Mouse (Mus musculus): ENCODE results near the gene Ankrd33b.

Gene Ankrd33b

DNA sequence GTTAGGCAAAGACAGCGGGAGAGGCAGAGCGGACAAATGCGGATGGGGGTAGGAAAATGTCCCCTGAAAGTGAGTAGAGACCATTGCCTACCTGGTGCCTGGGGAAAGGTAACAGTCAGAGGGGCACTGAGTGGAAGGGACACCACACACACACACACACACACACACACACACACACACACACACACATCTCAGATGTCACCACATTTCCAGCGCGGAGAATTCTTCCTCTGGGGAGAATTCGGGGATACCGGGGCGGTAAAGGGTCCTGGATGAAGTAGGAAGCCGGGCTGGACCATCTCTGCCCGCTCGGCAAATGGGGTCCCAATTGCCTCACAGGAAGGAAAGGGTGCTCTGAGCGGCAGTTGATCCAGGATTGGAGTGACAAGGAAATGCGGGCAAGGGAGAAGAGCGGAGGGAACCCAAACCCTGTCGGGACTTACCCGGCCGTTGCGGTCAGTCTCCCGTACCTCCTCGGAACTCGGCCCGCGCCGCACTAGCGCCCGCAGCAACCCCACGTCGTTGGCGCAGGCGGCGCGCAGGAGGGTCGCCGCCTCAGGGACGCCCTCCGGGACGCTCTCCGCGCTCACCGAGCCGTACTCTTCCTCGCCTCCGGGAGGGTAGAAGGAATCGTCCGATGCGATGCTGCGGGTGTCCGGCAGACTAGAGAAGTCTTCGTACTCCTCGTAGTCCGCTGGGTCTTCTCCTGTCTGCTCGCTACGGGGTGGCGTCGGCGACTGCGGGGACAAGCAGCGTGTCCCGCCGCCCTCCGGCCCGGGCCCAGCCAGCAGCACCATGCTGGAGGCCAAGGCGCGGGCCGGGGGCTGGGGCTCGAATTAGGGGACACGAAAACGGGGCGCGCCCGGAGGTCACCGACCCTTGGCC is 688 bp downstream of the Ankrd33b start:
- no peak for DNase-seq (ENCODE audit: low spot score)

DNA sequence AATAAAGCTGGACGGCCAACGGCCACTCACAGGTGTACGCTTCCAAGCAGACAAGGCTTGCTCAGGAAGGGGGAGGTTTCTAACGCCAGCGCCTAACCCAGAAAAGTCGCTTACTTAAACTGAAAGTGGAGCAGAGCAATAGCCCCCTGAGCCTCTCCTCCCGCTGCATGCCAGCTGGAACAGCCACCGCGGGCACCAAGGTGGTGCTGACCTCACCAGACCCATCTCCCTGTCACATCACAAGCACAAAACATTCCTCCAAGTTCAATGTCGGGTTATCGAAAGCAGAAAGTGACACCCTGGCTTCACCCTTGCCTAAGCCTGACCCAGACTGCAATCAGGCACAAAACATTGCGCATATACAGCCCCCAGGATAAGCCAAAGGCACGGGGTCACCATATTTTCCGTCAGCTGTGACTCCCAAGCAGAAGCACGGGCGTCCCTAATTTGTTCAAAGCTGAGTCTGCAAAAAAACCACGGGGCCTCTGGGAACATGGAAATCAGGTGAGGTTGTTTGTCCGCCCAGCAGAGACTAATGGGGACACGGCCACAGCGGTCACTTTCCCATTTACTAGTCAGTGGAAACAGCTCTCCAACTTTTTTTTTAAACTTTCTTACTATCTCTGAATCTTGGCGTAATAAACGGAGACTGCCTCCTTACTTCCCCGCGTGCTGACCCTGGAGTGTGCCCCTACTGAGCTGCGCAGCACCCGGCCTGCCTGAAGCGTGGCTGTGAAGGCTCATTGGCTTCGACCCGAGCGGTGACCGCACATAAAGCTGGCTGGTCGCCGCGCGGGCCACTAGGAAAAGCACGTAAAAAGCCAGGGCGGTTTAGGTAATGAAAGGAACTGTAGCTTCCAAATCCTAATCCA is 1.6 kb downstream of the Ankrd33b start:
- DNase-seq (ENCODE audit: low spot score), result no peak

DNA sequence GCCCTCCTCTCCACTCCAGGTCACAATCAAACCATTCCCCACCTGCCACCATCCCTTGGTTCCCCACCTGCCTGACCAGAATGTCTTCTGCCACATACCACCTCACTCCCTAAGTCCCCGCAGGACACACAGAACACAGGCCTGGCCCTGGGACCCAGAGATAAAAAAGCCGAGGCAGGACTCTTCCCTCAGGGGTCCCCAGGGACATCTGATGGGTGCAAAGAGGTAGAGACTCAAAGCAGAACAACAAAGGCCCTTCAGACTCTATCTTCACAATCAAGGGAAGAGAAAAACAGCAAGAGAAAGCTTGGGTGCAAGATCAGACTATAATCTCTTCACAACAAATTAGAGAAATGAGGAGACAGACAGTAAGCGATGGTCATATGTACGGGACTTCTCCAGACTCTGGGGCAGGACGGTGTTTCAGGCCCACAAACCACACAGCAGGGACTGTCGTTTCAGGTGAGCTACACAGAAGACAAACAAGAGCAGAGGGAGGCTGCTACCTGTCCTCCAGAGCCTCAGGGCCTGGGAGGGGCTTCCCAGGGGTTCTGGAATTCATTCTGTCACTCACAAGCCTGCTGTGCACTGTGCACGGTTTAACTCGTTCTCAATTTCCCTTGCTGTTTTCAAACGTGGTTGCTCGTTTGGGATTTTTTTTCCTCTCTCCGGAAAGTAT is 2.3 kb downstream of the Ankrd33b start:
- DNase-seq (ENCODE audit: low spot score), result no peak

DNA sequence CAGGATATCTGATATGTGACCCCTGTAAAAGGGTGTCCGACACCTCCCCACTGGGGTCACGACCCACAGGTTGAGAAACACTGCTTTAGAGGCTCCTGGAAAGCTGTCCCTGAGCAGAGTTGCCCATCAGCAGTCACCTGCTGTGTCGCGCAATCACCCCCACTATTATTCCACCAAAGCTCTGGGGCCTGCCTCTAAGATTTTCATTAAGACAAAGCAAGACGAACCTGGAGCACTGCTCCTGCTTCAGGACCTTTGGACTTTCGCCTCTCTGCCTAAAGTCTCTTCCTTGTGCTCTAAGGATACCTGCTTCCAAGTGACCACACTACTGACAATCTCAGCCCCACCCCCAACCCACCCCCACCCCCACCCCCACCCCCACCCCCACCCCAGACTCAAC is 3.1 kb downstream of the Ankrd33b start:
- no peak for DNase-seq (ENCODE audit: low spot score)

DNA sequence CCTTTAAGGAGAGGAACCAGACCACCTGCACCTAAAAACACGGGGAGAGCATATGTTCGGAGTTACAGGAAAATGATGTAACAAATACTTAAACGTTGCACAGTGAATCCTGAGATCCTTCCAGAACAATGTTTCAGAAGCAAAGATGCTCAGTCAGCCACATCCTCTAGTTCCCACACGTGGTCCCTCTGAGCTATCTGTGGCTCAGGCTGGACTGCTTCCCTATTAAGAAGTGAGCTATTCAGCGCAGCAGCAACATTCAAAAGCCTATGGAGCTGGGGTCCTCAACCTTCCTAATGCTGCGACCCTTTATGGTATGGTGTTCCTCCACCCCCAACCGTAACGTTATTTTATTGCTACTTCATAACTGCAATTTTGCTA is 3.6 kb downstream of the Ankrd33b start:
- DNase-seq (ENCODE audit: low spot score), result no peak

DNA sequence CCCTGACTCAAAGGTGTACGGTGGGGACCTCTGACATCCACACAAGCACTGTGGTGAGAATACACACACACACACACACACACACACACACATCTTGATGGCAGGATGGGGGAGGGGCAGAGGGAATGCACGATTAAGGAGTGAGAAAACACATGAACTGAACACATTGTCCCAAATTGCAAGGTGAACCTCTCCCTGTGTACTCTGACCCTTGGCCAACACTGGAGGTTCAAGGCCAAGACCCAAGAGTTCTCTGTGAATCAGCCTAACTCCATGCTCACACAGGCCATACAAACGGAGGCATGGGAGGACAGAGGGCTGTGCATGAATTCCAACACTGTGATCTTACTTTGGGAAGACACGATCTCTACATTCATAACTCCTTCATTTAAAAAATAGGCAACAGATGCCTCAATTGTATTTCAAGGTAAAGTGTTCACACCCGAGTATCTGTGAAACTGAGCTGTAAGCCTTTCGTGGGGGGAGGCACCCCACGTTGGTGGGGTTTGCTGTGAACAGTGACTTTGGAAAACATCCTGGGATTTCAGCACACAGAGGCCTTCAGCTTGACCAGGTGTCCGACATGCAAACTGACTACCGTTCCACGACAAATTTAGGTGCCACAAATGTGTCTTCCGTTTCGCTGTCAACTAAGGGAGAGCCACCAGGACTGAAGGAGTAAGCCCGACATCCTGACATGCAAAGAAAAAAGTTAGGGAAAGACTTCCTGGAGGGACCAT is 4.1 kb downstream of the Ankrd33b start:
- no peak for DNase-seq (ENCODE audit: low spot score)

DNA sequence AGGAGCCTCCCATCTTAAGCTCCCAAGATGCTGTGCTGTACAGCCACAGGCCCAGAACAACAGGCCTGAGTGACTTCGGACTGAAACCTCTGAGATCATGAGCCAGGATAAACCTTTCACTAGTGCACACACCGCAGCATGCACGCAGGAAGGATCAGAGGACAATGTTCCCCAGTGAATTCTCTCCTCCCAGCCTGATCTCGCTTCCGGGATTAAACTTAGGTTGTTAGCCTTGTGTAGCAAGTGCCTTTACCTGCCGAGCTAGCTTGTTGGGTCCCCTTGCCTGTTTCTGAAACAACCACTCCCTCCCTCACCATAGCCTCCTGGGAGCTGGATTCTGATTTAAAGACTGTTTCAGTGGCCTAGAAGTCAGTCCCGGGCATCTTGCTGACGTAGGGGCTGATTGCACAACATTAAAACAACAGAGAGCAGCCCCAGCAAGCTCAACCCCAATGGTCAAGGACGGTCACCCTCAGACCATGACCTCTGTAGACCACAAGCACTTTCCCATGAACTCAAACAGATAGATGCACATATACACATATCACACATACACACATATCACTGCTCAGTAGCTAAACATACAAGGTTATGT is 6.2 kb downstream of the Ankrd33b start:
- DNase-seq (ENCODE audit: low spot score), result no peak

DNA sequence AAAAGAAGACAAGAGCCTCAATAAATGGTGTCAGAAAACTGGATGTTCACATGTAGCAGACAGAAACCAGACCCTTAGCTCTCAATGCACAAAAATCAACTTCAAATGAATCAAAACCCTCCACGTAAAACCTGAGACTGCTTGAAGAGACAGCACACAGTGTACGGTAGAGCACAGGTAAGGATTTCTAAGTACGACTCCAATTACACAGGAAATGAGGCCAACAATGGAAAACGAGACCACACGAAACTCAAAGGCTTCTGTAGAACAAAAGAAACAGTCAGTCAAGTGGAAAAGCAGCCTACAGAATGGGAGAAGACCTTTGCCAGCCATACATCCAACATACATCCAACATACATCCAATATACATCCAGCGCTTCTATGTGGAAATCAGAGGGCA is 6.9 kb downstream of the Ankrd33b start:
- no peak for DNase-seq (ENCODE audit: low spot score)

DNA sequence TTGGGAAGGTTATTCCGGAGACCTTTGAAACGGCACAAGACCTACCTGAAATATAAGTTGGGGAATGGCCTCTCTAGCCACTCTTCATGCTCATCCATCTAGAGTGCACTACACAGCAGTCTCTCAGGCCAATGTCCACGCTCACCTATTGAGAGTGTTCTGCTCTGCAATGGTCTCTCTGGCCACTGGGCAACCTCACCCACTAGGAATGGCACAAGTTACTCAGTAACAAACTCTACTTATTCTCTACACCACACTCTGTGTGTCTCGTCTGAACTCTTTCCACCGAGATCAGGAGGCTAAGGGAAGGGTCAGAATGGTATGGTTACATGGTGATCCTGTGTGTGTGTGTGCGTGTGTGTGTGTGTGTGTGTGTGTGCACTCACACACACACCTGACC is 7.7 kb downstream of the Ankrd33b start:
- no peak for DNase-seq (ENCODE audit: low spot score)

DNA sequence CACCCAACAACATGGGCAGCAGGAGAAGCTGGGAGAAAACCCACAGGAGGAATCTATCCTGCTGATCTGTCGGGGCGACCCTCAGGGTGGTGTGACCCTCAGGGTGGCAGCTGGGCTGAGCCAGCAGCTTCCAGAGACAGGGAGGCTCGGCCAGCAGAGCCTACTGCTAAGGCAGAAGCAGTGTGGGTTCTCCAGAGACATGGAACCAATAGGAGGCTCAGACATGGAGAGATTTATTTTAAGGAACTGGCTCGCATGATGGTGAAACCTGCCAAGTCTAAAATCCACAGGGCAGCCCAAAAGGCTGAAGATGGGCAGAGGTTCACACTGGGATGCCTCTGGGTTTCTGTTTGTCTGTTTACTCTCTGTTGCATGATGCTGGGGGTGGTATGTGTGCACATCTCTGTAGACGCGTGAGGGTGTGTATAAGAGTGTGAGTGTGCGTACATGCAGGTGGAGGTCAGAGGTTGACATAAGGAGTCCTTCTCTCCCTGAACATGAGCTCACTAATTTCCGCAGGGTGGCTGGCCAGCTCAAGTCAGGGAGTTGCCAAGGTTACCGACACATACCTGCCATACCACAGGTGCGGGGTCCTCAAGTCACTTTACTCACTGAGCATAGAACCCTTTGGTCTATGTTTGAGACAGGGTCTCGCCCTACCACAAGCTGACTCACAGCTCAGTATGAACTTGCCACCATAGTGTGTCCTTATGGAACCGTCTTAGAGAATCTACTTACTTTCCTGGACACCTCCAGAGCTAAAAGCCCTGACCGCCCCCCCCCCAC is 14.8 kb downstream of the Ankrd33b start:
- peak; percentile 20 for DNase-seq (ENCODE audit: low spot score)

DNA sequence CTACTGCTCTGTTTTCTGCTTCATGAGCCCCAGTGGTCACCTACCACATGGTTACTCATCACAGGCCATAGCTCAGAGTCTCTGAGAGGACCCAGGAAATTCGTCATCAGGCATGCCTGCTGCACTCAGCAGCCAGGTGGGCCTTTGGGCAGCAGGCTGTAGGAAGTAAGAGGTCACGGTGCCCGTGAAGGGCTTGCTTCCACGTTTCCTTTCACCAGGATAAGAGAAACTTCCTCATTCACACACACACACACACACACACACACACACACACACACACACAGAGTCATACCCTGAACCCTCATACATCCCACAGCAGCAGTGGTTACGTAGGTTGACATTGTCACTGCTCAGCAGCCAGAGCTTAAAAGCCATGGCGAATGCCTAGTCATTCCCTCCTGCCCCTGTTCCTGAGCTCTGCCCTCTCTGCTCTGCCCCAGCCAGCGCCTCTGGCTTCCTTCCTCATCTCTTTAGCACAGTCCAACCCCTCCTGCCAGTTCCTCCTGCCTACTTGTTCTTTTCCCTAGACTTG is 17.6 kb downstream of the Ankrd33b start:
- DNase-seq (ENCODE audit: low spot score), result no peak

DNA sequence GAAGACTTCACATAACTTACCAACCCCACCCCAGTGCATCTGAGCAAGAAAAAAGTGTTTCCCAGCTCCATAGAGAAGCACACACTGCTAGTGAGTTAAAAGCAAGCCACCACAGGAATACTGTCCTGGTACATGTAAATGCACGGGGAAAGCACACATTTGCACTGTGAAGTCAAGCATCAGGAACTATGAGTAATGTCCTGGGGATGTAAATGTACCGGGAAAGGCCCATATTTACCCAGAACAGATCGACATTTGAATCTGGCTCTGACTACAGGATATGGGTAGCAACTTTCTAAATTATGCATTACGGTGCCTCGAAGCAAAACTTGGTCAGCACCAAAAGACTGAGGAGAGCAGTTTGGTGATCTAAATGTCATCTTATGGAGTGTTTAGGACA is 18.5 kb downstream of the Ankrd33b start:
- DNase-seq (ENCODE audit: low spot score), result no peak

DNA sequence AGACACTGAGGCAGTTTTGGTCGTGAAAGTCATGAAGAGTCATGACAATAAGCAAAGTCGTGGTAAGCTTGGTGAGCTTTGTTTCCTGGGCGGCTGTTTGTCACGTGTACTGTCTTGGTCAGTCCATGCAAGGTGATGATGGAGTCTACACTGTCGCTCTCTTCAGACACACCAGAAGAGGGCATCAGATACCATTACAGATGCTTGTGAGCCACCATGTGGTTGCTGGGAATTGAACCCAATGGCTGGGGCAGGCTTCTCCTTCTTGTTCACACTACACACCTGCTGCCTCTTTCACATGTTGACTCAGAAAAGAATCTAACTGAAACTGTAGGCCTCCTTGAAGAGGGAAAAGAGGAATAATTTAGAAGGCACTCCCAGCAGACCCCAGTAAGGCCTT is 19.3 kb downstream of the Ankrd33b start:
- no peak for DNase-seq (ENCODE audit: low spot score)

DNA sequence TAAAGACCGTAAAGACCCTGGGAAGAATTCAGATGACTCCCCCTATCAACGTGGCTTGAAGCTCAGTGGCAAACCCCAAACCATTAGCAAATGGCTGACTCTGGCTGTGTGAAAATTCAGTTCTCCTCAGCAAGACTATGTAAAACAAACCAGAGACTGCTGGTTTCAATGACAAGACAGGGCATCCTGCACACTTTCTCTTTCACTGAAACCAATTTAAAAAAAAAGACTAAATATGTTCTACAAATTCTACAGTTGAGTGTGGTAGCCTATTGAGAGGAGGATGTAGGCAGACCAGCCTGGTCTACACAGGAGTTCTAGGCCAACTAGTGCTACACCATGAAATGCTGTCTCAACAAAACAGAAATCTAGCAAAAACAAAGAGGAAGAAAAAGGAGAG is 21.0 kb downstream of the Ankrd33b start:
- no peak for DNase-seq (ENCODE audit: low spot score)

DNA sequence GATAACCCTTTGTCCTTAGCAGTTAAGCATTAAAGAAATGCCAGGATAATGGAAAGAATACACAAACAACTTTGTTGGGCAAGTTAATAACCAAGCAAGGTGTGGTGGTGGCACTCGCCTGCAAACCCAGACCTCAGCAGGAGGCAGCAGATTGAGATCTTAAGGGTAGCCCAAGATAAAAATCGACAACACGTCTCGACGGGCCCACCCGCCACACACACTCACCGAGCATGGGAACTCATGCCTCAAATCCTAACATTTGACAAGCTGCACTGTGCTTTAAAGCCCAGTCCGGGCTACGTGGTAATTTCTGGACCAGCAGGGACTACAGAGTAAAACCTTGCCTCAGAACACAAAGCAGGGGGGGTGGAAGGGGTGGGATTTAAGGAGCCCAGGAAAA is 22.2 kb downstream of the Ankrd33b start:
- DNase-seq (ENCODE audit: low spot score), result no peak

DNA sequence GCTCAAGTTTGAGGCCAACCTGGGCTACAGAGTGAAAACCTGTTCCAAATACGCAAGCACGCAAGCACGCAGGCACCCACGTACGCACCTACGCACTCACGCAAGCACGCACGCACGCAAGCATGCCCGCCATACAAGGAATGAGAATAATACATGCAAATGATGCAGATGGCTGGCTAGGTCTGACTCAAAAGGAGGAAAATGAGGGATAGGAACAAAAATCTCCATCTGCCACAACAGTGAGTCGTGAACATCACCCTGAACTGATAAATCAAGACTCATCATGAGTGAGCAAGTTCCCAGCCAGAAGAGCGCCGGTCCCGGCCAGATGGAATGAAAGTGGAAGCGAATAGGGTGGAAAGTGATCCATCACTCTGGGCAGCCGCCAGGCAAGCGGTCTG is 22.7 kb downstream of the Ankrd33b start:
- no peak for DNase-seq (ENCODE audit: low spot score)

DNA sequence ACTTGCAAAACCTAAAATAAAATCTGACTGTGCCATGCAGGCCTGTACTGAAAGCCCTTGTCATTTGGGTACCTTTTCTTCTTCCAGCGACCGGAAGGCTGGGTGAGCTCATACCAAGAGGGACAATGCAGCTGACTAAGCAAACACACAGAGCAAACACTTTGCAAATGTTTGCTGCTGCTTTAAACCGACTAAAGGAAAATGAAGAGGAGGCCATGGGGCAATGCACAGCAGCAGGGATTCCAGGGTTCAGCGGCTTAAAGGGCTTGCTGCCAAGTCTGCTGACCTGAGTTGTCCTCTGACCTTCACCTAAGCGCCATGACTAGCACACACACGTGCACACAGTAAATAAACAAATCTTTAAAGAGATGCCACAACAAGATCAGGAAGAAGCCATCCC is 23.9 kb downstream of the Ankrd33b start:
- DNase-seq (ENCODE audit: low spot score), result no peak

DNA sequence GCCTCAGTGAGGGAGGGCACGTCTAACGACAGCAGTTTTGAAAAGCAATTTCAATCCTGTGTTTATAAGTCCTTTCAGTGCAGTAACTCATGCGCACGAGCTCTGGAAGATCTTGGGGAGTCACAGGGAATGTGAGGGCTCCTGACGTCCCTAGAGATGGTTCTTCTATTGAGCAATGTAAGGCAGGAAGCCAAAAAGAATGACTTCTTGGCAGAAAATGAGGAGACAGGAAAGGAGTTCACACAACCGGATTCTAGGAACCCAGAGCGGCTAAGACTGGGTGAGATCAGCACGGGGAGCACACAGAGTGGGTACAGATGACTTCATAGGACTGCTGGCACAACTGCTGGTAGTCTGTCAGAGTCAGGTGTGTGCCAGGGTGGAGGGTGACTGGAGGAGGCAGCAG is 25.0 kb downstream of the Ankrd33b start:
- peak; percentile 72 for DNase-seq (ENCODE audit: low spot score)

DNA sequence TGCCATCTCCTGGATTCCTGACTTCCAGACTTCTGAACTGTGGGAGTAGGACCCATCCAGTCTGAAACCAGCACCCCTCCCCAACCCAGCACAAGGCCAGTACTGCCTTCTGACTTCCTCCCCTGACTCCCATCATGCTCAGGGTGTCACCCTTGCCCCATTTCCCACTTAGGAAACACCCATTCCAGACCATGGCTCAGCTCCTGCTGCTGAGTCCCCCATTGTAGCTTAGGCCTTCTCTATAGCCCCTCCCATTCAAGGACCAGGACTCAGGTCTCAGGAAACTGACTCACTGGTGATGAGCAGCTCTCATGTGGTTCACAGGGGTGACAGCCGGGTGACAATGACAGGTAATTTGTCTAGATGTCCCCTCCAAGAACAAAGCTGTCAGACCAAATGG is 25.5 kb downstream of the Ankrd33b start:
- DNase-seq (ENCODE audit: low spot score), result no peak

DNA sequence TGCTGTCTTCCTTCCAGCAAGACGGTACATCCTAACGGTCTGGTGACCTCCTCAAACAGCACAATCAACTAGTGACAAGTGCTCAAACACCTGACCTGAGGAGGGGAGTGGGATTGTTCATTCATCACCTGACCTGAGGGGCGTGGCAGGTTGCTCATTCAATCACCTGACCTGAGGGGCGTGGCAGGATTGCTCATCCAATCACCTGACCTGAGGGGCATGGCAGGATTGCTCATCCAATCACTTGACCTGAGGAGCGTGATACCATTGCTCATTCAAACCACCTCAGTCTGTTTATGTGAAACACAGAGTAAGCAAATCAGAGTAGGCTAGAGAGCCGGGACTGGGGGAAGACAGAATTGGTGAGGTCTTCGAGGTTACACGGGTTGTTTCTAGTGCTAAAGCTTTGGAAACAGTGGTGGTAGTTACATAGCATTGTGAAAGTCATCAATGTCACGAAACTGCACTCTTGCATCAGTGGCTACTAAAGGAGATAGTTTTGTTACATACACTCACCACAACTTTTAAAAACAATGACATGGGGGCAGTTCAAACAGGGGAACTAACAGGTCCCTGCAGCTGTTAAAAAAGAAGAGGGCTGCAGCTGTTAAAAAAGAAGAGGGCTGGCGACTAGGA is 28.8 kb downstream of the Ankrd33b start:
- no peak for DNase-seq (ENCODE audit: low spot score)

Data from adipocyte (in vitro differentiated cells).